Mouse (Mus musculus) frontal cortex, postnatal 14 days (tissue): ENCODE measurements at regions not wholly inside any gene's neighbourhood (a gene's known extent, or its start where the extent isn't known, plus 50 kb on each side); places are given as distances from the start of the nearest gene placed in this dataset.

ENCODE experiments used
- DNase-seq, 2 experiments: peaks; one replicate each; pipeline ENCODE4 v3.0.0; 2022; ENCODE audit warnings: low spot score in 2 of 2

DNA sequence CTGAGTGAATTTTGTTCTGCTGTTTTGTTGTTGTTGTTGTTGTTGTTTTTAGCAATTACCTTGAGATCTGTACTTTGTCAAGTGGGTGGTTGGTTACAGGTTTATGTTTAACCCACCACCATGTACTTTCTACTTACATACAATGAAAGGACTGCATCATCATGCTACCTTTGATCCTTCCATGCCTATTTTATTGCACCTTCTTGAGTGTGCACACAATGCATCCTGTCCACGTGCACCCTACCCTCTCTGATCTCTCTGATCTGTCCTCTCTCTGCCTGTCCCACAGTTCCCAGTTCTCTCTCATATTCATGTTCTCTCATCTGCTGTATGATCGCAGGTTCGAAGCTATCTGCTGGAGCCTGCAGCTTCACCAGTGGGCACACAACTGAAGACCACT lies 59.9 kb upstream of the Gas1 start:
- no peak for DNase-seq

DNA sequence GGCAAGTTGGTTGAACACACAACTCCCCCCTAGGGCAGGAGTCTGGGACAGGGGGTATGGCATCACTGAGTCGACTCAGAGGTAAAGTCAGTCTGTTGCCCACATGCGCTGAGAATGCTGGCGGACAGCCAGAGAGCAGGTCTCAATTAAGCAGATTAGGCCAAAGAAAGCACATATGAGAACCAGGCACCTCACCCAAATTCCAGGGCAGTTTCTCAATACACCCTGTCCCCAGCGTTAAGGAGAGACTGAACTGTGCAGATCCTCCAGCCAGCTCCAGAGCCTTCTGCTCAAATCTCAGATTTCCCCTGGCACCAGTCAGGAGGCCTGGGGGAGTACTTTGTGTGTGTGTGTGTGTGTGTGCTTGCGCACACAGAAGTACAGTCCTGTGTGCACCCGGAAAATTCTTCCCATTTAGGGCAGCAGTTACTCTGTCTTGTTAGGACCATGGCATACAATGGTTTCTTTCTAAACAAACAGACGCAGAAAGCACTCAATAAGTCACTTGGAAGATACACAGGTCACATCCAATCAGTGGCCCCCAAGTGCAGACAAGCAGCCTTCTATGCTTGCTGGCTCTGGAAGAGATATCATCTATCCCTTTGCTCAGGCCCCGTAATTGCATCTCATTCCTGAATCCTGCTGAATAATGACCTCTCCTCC lies 65.4 kb upstream of the Gas1 start:
- DNase-seq, result no peak

DNA sequence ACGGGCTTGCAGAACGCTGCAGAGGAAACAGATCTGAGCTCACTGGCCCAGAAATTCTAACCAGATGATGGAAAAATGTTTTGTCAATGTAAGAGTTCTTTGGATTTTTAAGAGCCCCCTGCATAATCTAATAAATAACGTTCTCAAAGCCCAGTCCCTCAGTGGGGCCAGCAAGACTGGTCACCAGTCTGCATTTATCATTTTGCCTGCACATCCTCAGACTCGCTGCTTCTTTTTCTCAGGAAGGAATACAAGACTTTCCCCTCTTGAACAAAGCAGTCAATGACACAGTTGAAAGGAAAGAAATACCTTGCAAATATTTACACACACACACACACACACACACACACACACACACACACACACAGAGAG lies 65.9 kb upstream of the Gas1 start:
- DNase-seq, result no peak

DNA sequence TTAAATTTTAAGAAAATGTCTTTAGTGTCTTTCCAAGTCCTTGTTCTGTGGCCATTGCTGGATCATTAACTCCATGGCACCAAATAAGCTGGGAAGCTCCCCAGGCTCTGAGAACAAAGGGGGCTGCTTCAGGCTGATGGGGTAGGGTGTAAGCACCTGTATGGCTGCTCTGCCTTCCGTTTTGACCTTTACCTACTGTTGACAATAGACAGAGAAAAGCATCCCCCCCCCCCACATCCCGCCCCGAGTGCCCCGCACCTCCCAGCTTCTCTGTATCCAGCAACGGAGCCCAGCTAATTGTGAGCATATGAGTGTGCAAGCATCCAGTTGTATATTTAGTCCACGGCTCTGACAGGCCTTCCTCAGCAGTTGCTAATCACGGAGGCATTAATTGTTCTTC lies 78.0 kb upstream of the Gas1 start:
- no peak for DNase-seq

DNA sequence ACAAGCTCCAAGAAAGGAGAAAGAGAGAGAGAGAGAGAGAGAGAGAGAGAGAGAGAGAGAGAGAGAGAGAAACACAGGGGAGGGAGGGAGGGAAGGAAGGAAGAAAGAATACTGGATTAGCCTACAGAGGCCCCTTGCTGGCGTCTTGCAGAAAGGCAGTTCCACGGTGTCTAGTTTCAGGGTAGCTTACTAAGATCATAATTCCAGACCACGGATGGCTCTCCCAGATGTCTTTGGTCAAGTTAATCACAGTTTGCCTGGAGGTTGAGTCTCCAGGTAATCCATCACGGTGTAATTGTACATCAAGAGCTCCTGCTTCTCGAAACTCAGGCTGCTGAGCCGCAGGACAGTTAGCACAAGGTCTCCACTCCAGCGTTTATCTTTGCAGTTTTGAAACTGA lies 78.5 kb upstream of the Gas1 start:
- DNase-seq, result no peak

DNA sequence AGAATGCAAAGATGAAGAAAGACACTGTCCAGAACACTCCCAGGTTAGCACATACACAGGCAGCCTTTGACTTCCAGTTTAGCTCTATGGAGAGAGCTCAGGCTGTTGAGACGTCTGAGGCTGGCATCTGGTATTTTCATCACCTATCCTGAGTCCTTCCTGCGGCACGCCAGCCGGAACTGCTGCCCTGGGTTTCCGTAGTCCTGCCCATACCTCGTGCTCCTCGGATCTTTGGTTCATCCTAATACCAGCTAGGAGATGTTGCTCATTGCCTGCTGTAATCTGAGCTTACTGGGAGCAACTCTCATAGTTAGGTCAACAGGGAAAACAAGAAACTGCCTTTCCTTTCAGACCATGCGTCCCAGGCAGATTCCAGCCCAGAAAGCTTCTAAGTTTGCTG lies 79.8 kb upstream of the Gas1 start:
- DNase-seq, result no peak

DNA sequence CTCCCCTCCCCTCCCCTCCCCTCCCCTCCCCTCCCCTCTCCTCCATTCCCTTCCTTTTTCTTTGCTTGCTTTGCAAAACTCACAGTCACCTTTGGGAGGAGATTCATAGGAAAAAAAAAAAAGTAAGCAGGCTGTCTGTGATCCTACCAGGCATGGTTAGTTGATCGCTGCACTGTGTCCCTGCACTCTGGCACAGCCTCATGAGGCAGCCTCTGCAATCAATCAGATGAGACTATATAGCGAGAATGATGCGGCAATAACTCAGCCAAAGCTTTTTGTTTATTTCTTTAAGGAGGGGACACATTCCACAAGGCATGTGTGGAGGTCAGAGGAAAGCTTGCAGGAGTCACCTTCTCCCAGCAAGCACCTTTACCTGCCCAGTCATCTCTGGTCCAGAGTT lies 80.7 kb upstream of the Gas1 start:
- DNase-seq, result no peak

DNA sequence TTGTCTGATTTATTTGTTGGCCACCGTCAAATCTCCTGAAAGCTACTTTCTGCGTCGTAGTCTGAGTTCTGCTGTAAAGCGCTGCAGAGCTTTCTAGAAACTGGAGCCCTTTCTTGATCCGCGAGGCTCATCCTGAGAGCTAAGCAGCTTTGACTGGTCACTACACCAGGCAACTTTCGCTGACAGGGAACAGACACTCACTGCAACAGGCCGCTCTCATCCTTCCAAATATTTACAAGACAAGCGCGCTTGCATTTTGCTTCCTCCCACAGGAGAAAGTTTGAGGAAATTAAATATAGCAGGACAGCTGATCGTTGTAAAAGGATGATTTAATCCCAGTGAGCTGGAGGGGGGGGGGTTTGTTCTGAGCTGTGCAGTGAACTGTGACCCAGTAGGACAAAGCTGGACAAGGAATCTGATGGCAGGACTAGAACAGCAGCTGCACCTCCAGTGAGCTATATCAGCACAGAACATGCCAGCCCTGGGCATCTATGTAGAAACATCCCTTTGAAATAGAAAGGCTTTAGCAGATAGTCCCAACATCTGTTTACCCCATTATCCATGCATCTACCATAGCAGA lies 85.4 kb upstream of the Gas1 start:
- no peak for DNase-seq

DNA sequence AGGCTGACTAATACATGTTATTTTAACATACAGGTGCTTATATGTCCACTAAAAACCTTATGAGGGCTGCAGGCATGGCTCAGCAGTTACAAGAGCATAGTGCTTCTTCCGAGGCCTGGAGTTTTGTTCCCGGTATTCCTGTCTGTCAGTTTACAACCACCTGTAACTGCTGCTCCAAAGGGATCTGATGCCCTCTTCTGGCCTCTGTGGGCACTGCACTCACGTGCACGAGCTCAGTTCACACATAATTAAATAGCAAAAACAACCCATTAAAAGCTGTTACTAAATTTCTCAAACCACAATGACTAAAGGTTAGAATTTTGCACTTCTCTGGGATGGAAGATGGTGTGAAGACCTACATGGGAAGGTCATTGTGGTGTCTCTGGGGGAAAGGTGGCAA lies 87.3 kb upstream of the Gas1 start:
- DNase-seq, result no peak

DNA sequence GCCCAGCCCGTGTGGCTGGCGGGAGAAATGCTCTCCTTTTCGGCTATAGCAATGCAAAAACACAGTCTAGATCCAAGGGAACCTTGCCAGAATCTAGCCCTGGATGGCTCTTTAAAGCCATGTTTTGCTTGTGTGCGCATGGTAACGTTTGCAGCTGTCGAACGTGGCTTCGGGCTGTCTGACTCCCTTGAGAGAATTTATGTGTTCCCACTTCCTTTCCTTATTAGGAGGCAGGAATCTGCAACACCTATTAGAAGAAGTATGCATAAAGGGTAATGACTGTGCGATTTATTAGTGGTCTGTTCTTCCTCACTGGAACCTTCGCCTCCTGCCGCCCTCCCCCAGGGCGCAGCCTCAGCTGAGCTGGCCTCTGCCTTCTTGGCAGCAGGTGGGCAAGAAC lies 90.4 kb upstream of the Gas1 start:
- DNase-seq, result no peak

DNA sequence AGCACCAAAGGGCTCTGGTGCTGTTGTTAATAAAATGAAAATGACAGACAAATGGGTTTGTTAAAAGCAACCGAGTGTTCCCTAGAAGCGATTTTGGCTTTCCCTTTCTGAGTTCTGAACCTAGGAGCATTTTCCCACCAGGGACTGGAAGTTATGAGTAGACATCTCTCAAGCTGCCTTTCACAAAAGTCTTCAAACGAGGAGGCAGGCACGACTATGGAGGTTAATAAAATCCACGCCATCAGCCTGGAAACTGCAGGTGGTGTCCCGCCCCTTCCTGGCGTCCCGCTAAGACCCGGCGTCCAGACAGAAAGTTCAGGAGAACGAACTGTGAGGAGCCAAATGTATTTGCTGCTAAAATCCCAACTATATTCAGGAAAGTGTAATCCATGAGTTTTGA lies 91.1 kb upstream of the Gas1 start:
- no peak for DNase-seq

DNA sequence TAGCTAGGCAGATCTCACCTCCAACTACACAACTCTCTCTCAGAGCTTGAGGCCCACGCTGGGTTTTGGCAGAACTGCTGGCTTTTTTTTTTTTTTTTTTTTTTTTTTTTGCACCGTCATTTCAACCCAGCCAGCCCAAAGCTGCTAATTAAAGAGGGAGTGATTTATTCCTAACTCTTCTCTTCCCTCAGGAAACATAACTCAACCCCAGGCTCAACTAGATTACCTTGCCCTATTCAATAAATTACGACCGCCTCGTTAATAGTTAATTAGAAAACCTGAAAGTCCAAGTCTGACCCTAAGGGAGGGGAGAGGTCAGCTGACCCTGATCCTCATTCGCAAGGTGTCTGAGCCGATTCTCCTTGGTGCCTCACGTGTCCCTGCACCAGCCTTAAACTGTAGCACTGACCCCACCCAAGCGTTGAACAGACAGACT lies 92.3 kb upstream of the Gas1 start:
- DNase-seq, result no peak

DNA sequence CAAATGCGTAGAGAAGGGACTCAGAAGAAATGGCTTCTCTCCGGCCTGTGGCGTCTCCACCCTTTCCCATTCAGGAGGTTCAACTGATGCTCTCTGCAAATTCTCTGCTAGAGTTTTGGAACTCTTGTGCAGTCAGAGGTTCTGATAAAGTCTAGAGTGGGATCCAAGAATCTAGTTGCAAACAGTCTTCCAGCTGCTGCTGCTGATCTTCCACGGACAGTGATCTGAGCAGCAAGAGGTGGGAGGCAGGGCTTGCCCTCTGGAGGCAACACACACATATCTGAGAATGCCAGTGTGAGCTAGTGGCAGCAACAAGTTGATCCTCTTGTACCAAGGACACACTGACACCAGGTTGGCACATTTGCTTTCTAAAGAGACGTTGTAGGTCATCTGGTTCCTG lies 93.4 kb upstream of the Gas1 start:
- no peak for DNase-seq

DNA sequence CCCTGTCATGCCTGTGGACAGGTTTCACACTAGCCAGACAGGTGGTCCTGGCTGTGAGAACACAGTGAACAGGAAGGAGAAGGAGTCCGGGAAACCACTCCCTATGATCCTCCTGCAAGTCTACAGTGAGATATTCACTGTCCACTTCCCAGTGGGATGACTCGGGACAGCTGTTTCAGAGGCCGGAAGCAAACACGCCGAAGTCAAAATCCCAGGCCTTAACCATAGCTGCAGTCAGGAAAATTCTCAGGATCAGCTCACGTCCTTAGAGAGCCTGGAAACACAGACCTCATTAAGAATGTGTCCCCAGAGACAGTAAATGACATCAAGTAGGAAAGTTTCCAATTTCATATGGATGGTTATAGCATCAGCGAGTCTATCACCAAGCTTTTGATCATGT lies 96.2 kb upstream of the Gas1 start:
- DNase-seq, result no peak

DNA sequence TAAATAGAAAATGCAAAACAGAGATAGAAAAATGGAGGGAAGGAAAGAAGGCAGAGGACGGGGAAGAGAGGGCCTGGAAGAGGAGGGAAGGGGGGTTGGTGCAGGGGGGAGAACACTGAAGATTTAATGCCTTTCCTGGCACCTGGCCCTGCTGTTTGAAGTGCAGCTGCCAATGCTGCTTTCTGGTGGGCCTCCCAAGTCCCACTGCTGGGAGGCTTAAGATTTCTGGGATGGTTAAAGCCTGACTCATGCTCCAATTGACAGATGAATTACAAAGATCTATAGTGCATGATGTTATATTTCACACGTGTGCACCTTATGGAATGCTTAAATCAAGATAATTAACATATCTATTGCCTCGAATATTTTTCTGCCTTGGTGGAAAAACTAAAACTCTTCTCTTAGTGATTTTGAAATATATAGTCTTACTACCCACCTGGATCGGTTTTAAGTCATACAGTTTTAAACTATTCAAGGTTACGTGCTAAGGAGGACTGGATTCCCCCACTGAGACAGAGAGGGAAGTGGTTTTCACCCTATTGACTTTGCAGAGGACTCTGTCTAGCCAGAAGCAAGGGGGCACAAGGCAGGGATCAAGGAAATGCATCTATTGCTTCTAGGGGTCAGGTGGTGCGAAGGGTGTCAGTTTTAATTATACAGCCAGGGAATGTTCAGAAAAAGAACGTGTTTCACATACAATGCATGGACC lies 105.5 kb upstream of the Gas1 start:
- DNase-seq, result no peak

DNA sequence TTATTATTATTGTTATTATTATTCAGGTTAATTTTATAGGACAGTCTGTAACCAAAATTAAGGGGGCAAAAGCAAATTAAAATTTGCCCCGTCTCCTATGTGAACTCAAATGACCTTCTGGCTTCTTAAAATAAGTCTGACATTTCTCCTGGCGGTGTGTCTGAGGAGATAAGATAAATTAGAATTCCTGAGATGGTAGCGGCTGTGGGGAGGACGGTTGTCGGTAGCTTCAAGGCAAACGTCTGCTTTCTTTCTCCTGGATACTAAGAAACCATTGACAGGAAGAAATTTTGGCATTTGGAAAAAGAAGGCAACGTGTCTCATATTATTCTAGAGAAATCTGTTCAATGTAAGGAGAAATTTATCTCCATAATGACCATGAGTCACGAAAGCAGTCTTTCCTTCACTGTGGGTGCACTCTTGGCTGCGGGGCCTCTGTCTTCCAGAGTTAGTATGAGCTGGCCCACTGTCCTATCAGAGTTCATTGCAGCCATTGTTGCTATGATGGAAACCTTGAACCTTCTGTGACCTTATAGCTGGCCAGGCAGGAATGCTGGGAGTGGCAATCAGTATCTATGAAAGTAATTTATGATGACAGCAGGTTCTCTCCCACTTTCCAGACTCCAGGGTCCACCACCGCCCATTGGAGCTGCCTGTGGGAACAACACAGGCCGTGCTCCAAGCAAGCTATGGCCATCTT lies 109.5 kb upstream of the Gas1 start:
- DNase-seq, result no peak

DNA sequence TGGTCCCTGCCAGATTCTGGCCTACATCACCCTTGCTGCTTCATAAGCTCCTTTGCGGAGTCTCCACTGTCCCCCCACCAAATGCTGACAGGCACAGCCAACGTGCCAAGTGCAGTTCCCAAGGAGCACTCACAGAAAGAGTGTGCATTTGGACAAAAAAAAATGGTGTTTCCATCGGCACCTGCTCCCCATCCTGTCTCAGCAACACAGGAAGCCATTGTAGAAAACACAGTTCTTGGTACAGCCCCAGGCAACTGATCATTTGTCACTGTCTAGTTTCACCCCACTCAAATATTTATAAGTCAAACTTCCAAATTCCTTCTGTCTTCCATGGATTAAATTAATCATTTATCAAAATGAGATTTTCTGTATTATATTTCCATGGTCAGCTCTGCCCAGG lies 112.5 kb upstream of the Gas1 start:
- no peak for DNase-seq

DNA sequence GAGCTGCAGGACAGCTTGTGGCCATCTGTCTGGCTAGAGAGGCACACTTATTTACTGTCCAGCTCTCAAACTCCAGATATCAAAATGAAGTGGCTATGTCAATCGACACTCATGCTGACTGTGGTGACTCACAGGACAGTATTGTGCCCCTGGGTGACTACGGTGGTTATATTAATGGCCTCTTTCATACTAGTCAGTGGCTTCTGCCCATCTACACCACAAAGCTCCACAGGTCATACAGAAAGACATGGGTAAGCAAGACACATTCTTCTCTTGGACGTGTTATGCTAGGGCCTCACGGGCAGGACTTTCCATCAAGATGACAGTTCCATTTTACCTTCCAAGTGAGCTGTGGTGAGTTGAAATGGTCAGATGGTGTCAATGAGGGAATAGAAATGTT lies 113.7 kb upstream of the Gas1 start:
- DNase-seq, result no peak

DNA sequence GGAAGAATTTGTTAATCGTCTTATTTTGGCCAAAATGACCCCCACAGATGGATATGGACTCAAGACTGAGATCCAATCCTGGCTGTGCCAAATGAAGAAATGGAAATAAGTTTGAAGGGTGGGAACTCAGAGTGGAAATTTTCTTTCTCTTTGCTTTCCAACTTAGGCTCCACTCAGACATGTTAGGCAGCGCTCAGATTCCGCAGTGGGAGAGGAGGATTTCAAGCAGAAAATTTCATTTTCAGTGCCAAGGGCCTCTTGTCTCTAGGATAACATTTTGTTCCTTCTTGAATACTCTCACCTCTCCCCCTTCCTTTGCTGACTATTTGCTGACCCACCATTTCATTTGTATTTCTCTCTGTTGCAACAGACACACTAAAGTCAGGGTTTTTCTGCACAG lies 114.2 kb upstream of the Gas1 start:
- DNase-seq, result no peak

DNA sequence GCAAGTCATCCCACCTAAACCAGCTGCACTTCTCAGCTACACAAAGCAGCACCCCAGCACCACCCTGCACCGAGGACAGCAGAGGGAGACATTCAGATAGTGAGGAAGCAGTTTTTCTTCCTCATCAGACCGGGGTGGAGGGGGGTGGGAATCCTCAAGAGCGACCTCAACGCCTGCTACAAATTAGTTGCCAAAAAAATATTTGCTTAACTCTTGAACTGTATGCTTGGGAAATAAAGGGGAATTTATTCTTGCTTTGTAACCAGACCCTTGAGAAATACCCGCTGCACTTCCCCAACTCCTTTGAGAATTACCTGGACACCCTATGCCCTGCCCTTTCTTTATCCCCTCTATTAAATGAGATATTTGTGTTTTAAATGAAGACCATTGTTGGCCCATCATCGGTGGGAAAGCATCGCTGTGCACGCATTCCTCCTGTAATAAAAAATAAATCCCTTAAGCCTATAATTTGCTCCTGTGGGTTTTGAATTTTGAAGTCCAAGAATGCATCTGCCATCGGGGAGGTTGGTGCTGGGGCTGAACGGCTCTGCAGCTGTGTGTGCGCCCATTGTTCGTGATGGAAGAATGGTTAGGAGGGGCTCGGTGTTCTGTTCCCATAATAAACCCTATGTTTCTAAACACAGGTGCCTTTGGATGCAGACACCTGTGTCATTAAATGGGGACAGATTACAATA lies 119.2 kb upstream of the Gas1 start:
- no peak for DNase-seq

DNA sequence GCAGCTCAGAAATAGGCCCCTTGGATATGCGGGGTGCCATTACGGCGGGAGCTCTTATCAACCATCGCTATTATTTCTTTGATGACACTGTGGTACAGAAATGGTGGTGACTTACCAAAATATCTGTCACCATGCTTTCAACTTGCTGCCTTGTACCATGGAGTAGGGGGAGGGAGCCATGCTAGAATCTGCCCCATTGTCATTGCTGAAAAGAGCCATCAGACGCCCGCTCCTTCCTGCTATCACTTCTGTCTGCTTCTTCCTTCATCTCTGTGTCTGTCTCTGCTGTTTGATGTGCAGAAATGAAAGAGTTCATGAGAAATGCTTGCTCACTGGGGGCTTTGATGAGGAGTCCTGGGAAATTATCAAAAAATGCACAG lies 119.7 kb upstream of the Gas1 start:
- DNase-seq, result no peak

DNA sequence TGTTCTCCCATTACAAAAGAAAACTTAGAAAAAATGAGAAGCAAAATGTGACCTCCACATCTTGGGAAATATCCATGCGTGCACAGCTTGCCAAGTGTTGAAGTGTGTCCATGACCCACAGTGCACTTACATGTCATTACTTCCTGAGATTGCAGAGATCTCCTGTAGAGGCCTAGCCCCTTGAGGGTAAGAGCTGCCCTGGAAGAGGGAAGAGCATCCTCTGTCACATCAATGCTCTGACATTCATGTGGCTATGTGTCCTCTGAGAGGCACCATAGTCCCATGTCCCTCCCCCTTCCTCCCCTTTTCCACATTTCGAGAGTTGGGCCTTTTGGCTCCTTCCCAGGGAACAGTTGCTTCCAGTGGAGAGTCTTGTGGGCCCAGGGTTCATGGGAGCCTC lies 121.4 kb upstream of the Gas1 start:
- no peak for DNase-seq
